Mouse (Mus musculus): ENCODE measurements around the gene Rph3a. TPM values are rescaled to one million over a fixed set of nuclear protein-coding genes. Genes with fewer than 3 reads are reported as not detected.

Rph3a gene
- total and polyA plus RNA-seq, 3 experiments = not detected

GRCm38 (mm10) chr5:120953974-120954373 lies 55.9 kb downstream of the Rph3a start:
- H3K36me3 ChIP-seq (replicated peaks in 1 of 2; ENCODE audit: control insufficient read depth in 1 of 2, insufficient read depth in 1 of 2, low read length in 1 of 2) = no peaks in the 10 kb centered on the region
- DNase-seq (ENCODE audit: extremely low read depth) = peak; percentile 55
- H3K4me1 ChIP-seq (ENCODE audit: control insufficient read depth in 1 of 2, insufficient read depth in 2 of 2) = peaks cover 0 to 3% of the 10 kb centered on the region in 2 experiments; a peak in 1 of 4 replicates
- peaks cover 4% of the 10 kb centered on the region for H3K9me3 ChIP-seq (replicated peaks; ENCODE audit: low read length)
- no peak overlapping the region for H3K4me2 ChIP-seq (ENCODE audit: insufficient read depth, low read depth, poor library complexity, severe bottlenecking)
- TF ChIP-seq USF2 (conservative IDR thresholded peaks at IDR 0.05; ENCODE audit: low read depth, low read length) (no peak), UBTF (IDR thresholded peaks at IDR 0.05; ENCODE audit: low read depth, low read length) (no peak), JUND (conservative IDR thresholded peaks at IDR 0.05; ENCODE audit: low read depth, low read length) (no peak), CHD2 (IDR thresholded peaks at IDR 0.05; ENCODE audit: low read length) (no peak), TBP (conservative IDR thresholded peaks at IDR 0.05; ENCODE audit: low read depth, low read length) (no peak), NELFE (IDR thresholded peaks at IDR 0.05; ENCODE audit: low read depth, low read length) (peak; percentile 52; the same call in 1 of the 2 replicates), POLR2A (IDR thresholded peaks at IDR 0.05; ENCODE audit: low read depth, low read length) (no peak), ZC3H11A (IDR thresholded peaks at IDR 0.05; ENCODE audit: low read depth, low read length) (peak; percentile 49), PAX5 (IDR thresholded peaks at IDR 0.05; ENCODE audit: low read length) (no peak), MAFK (IDR thresholded peaks at IDR 0.05; ENCODE audit: insufficient replicate concordance, low read length) (no peak), SMC3 (IDR thresholded peaks at IDR 0.05; ENCODE audit: low read depth, low read length) (peak; percentile 82), CHD1 (IDR thresholded peaks at IDR 0.05; ENCODE audit: low read depth, low read length) (no peak), MEF2A (IDR thresholded peaks at IDR 0.05; ENCODE audit: borderline replicate concordance, low read depth, low read length) (no peak), NRF1 (IDR thresholded peaks at IDR 0.05; ENCODE audit: low read depth, low read length) (no peak), ZKSCAN1 (IDR thresholded peaks at IDR 0.05; ENCODE audit: borderline replicate concordance, low read depth, low read length) (no peak), MXI1 (IDR thresholded peaks at IDR 0.05; ENCODE audit: low read depth, low read length) (no peak), RCOR1 (conservative IDR thresholded peaks at IDR 0.05; ENCODE audit: low read depth, low read length) (no peak), MYC (IDR thresholded peaks at IDR 0.05; ENCODE audit: low read depth, low read length) (no peak), JUN (IDR thresholded peaks at IDR 0.05; ENCODE audit: insufficient read depth, low read depth, low read length) (no peak), IRF4 (IDR thresholded peaks at IDR 0.05; ENCODE audit: low read depth, low read length) (no peak), ZNF384 (IDR thresholded peaks at IDR 0.05; ENCODE audit: low read depth, low read length) (no peak), MAX (IDR thresholded peaks at IDR 0.05; ENCODE audit: low read length) (0 out of 2 replicates have a peak, but pooled peaks have one; percentile 29), RAD21 (IDR thresholded peaks at IDR 0.05; ENCODE audit: low read depth, low read length) (peak; percentile 91), MAZ (IDR thresholded peaks at IDR 0.05; ENCODE audit: low read depth, low read length) (no peak), CTCF (conservative IDR thresholded peaks at IDR 0.05 in 1 of 2, IDR thresholded peaks at IDR 0.05 in 1 of 2; ENCODE audit: low read depth in 2 of 2, low read length in 2 of 2) (peak; percentile 79 to 90), GABPA (IDR thresholded peaks at IDR 0.05; ENCODE audit: insufficient replicate concordance, low read depth, low read length) (no peak), KAT2A (IDR thresholded peaks at IDR 0.05; ENCODE audit: insufficient replicate concordance, low read length) (no peak), USF1 (IDR thresholded peaks at IDR 0.05; ENCODE audit: low read depth, low read length) (no peak)
- H3K79me2 ChIP-seq (replicated peaks; ENCODE audit: control insufficient read depth, extremely low read depth, insufficient read depth, poor library complexity, severe bottlenecking) = no peaks in the 10 kb centered on the region
- H3K27ac ChIP-seq (ENCODE audit: insufficient read depth, low read depth) = no peak overlapping the region
- peaks cover 69% of the 10 kb centered on the region for H3K27me3 ChIP-seq (replicated peaks)
- dilution Hi-C loops (cut with MboI; ENCODE audit: extremely low pct_ligation_motif_present, extremely low pct_unique_long_range_greater_than_20kb, low sequenced_read_pairs) (no loop called here), in situ Hi-C loops (cut with MboI; ENCODE audit: low pct_ligation_motif_present, low pct_unique_long_range_greater_than_20kb, low sequenced_read_pairs) (loop anchor here (10.0 kb wide), 1 partner anchor 221 kb away; no protein-coding TSS in a partner anchor)
- no peak overlapping the region for H3K4me3 ChIP-seq (replicated peaks in 1 of 3; ENCODE audit: low read depth in 2 of 3, low read length in 2 of 3, poor library complexity in 1 of 3)
- no peak overlapping the region for H3K9ac ChIP-seq (ENCODE audit: insufficient read depth, low read depth)

Measured in CH12.LX (cell line).